Mouse (Mus musculus): ENCODE data around the gene Hormad2.

DNA sequence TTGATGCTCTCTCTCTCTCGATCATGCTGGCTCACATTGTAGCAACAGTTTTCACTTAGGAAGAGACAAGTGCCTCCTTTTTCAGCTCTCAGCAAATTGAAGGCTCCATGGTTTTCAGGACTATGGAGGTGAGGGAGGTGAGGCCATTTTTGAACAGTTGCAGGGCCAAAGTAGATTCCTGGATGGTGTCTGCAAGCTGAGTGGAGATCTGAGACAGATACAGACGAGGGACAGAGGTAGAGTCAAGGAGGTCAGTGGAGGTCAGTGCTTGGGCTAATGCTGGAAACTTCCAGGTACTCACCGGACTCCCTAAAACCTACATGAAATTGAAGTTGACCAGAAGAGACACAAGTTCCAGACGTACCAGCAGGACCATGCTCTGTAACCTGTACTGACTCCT lies 128.7 kb downstream of the Hormad2 start:
- TF ChIP-seq CTCF (IDR thresholded peaks at IDR 0.05; ENCODE audit: borderline replicate concordance, extremely low read depth, insufficient read depth, insufficient read length), result no peak
- TF ChIP-seq POLR2A (IDR thresholded peaks at IDR 0.05; ENCODE audit: borderline replicate concordance, extremely low read depth, insufficient read depth, insufficient read length, poor library complexity, severe bottlenecking), result no peak
